Mouse (Mus musculus): ENCODE results near the gene Gm20403. TPM values are rescaled to one million over a fixed set of nuclear protein-coding genes. Genes with fewer than 3 reads are reported as not detected.

Gene Gm20403
- polyA plus RNA-seq, 1 experiment from 2014 or later: not detected

DNA sequence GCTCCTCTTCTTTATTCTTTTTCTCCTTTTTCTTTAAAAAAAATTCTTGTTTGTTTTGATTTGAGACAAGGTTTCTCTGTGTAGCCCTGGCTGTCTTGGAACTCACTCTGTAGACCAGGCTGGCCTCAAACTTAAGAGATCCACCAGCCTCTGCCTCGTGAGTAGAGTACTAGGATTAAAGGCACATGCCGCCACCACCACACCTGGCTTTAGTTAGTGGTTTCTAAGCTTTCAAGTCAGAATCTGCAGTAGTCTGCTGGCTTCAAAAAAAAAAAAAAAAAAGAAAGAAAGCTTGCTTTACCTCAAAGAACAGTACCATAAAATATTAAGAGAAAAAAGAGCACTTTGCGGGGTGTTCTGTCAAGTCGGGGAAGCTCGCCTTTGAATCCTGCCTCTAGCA is 29.1 kb upstream of the Gm20403 start:
- no peaks in the 10 kb centered on the region for H3K4me1 ChIP-seq (replicated peaks; ENCODE audit: control insufficient read depth, insufficient read depth, low read length)
- no peak for ATAC-seq
- TF ChIP-seq CTCF (IDR thresholded peaks at IDR 0.05; ENCODE audit: low read depth): no peak
- no peak overlapping the region for H3K4me3 ChIP-seq (ENCODE audit: low read depth, low read length)
- no peaks in the 10 kb centered on the region for H3K27me3 ChIP-seq (replicated peaks; ENCODE audit: control insufficient read depth, insufficient read depth, low read length)
- no peak overlapping the region for H3K4me2 ChIP-seq (replicated peaks; ENCODE audit: low read depth)
- no peak overlapping the region for H3K9ac ChIP-seq (ENCODE audit: low read depth, low read length)
- WGBS: 85% methylated on average over 5 of the region's 5 CpGs
- H3K9me3 ChIP-seq (ENCODE audit: control insufficient read depth): no peaks in the 10 kb centered on the region
- H3K36me3 ChIP-seq (ENCODE audit: control insufficient read depth, insufficient read depth): no peaks in the 10 kb centered on the region
- no peak overlapping the region for H3K27ac ChIP-seq (ENCODE audit: low read depth, low read length)

DNA sequence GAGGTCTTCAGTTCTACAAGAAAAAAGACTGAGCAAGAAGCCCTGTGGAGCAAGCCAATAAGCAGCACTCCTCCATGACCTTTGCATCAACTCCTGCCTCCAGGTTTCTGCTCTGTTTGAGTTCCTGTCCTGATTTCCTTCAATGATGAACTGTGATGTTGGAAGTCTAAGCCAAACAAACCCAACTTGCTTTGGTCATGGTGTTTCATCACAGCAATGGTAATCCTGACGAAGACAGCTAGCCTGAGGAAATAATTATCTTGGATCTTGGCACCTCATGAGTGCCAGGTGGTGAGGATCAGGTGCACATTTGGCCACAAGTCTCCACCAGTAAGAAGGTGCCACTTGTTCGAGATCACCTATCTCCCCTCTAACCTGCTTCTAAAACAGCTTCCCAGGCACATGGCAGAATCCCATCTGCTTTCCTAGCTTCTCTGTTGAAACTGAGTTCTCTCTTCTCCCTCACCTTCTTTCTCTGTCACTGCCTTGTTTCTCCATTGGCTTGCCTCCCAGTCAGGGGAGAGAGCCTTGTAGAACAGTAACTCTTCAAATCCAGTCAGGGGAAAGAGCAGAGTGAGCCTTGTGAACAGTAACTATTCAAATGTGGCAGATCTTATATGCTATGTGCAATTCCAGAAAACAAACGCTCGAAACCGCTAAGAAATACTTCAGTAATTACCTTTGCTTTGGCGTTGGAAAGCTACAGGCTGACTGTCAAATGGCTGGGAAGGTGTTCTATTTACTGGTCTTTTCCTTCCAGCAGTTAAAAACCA is 27.5 kb upstream of the Gm20403 start, which contains the start of gene Baz1a:
Baz1a (minus strand) TSS at position 723 of the 773 bp plus-strand sequence.
- H3K9me3 ChIP-seq (ENCODE audit: control insufficient read depth): no peaks in the 10 kb centered on the region
- H3K27me3 ChIP-seq (replicated peaks; ENCODE audit: control insufficient read depth, insufficient read depth, low read length): no peaks in the 10 kb centered on the region
- no peaks in the 10 kb centered on the region for H3K36me3 ChIP-seq (ENCODE audit: control insufficient read depth, insufficient read depth)
- WGBS: 83% methylated on average over 6 of the region's 6 CpGs
- H3K4me2 ChIP-seq (replicated peaks; ENCODE audit: low read depth): no peak within 1 kb of the TSS
- H3K4me3 ChIP-seq (ENCODE audit: low read depth, low read length): no peak within 1 kb of the TSS
- no peaks in the 10 kb centered on the region for H3K4me1 ChIP-seq (replicated peaks; ENCODE audit: control insufficient read depth, insufficient read depth, low read length)
- TF ChIP-seq CTCF (IDR thresholded peaks at IDR 0.05; ENCODE audit: low read depth): no peak
- H3K27ac ChIP-seq (ENCODE audit: low read depth, low read length): no peak within 1 kb of the TSS
- ATAC-seq: no peak
- no peak within 1 kb of the TSS for H3K9ac ChIP-seq (ENCODE audit: low read depth, low read length)

DNA sequence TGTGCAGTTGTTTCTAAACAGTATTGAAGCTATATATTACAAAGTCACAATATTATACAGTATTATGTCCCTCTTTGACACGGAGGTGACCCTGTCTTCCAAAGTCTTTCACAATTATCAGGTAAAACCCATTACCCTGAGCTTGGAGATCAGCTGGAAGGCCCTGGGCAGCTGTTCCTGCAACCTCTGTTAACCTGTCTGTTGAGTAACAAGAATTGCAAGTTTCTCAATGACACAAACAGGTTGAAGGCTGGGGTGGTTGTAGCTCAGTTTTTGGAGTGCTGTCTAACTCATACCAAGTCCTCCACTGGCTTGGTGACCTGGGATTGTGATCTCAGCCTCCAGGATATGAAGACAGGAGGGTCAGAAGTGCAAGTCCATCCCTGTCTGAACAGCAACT is 26.7 kb upstream of the Gm20403 start:
- ATAC-seq: no peak

DNA sequence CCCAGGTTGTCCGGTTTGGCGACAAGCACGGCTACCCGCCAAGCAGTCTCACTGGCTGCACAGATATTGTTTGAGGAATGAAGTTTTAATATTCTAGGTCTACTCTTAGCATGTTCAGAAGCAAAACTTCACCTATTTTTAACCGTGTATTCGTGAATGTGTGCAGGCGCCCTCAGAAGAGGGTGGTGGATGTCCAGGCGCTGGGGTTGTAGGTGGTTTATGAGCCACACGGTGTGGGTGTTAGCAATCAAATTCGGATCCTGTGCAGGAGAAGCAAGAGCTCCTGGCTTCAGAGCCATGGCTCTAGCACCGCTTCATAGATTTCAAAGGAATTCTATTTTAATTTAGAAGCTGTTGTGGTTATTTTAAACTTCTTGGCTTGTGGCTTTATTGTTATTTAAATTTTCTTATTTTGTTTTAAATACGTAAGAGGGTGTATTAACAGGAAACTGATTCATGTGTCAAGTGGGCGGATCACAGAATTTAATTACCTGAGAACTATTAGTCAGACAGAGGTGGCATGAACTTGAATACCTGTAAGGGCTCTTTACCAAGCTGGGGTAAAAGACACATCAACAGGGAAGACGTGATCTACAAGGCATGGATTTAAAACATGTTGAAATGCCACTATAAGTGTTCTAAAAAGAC is 21.2 kb upstream of the Gm20403 start:
- no peaks in the 10 kb centered on the region for H3K4me1 ChIP-seq (replicated peaks; ENCODE audit: control insufficient read depth, insufficient read depth, low read length)
- H3K27me3 ChIP-seq (replicated peaks; ENCODE audit: control insufficient read depth, insufficient read depth, low read length): no peaks in the 10 kb centered on the region
- H3K36me3 ChIP-seq (ENCODE audit: control insufficient read depth, insufficient read depth): no peaks in the 10 kb centered on the region
- no peak for ATAC-seq
- TF ChIP-seq CTCF (IDR thresholded peaks at IDR 0.05; ENCODE audit: low read depth): no peak
- WGBS: 88% methylated on average over 14 of the region's 14 CpGs
- no peak overlapping the region for H3K9ac ChIP-seq (ENCODE audit: low read depth, low read length)
- H3K4me2 ChIP-seq (replicated peaks; ENCODE audit: low read depth): no peak overlapping the region
- H3K9me3 ChIP-seq (ENCODE audit: control insufficient read depth): peaks cover 4% of the 10 kb centered on the region; the same call in 1 of the 2 replicates
- no peak overlapping the region for H3K4me3 ChIP-seq (ENCODE audit: low read depth, low read length)
- no peak overlapping the region for H3K27ac ChIP-seq (ENCODE audit: low read depth, low read length)

More for the DNA sequence above, 26.7 kb upstream of the Gm20403 start:
- H3K4me2 ChIP-seq (replicated peaks; ENCODE audit: low read depth): no peak overlapping the region
- no peaks in the 10 kb centered on the region for H3K27me3 ChIP-seq (replicated peaks; ENCODE audit: control insufficient read depth, insufficient read depth, low read length)
- no peak for TF ChIP-seq CTCF (IDR thresholded peaks at IDR 0.05; ENCODE audit: low read depth)
- no peak overlapping the region for H3K4me3 ChIP-seq (ENCODE audit: low read depth, low read length)
- no peak overlapping the region for H3K9ac ChIP-seq (ENCODE audit: low read depth, low read length)
- no peaks in the 10 kb centered on the region for H3K9me3 ChIP-seq (ENCODE audit: control insufficient read depth)
- WGBS: 87% methylated on average over 1 of the region's 1 CpGs
- H3K4me1 ChIP-seq (replicated peaks; ENCODE audit: control insufficient read depth, insufficient read depth, low read length): no peaks in the 10 kb centered on the region
- no peaks in the 10 kb centered on the region for H3K36me3 ChIP-seq (ENCODE audit: control insufficient read depth, insufficient read depth)
- H3K27ac ChIP-seq (ENCODE audit: low read depth, low read length): no peak overlapping the region

DNA sequence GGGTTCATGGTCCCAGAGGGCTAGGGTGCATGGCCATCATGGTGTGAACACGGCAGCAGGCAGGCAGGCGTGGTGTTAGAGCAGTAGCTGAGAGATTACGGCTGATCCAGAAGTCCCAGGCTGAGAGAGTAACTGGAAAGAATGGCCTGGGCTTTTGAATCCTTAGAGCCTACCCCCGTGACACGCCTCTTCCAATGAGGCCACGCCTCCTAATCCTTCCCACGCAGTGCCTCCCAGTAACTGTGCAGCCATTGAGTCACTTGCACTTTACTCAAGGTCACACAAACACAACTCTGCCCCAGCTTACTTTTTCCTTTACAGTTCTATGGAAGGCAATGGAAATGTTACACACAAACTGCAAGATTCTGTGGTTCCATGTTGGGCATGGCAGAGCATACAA is 19.7 kb upstream of the Gm20403 start:
- Histone ChIP-seq H3K27ac (ENCODE audit: low read depth, low read length) (no peak overlapping the region), H3K27me3 (replicated peaks; ENCODE audit: control insufficient read depth, insufficient read depth, low read length) (no peaks in the 10 kb centered on the region), H3K36me3 (ENCODE audit: control insufficient read depth, insufficient read depth) (no peaks in the 10 kb centered on the region), H3K9ac (ENCODE audit: low read depth, low read length) (no peak overlapping the region), H3K9me3 (ENCODE audit: control insufficient read depth) (peaks cover 4% of the 10 kb centered on the region; the same call in 1 of the 2 replicates), H3K4me2 (replicated peaks; ENCODE audit: low read depth) (no peak overlapping the region), H3K4me1 (replicated peaks; ENCODE audit: control insufficient read depth, insufficient read depth, low read length) (no peaks in the 10 kb centered on the region), H3K4me3 (ENCODE audit: low read depth, low read length) (no peak overlapping the region)
- ATAC-seq: no peak
- TF ChIP-seq CTCF (IDR thresholded peaks at IDR 0.05; ENCODE audit: low read depth): no peak
- WGBS: 90% methylated on average over 7 of the region's 7 CpGs

DNA sequence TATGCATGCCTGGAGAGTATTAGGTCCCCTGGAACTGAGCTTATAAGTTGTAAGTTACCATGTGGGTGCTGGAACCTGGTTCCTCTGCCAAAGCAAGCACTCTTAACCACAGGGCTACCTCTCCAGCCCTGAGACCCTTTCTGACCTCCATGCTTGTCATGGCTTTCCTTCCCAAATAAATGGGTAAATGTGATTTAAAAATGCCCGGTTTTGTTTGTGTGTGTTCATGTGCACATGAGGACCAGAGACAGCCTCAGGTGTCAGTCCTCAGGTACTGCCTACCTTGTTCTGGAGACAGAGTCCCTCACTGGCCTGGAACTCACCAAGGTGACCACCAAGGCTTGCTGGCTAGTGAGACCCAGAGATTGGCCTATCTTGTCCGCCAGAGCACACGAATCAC is 18.1 kb upstream of the Gm20403 start:
- 93% methylated on average over 3 of the region's 3 CpGs for whole genome bisulfite sequencing

More for the DNA sequence above, 18.1 kb upstream of the Gm20403 start:
- Histone ChIP-seq H3K9ac (ENCODE audit: low read depth, low read length) (no peak overlapping the region), H3K36me3 (ENCODE audit: control insufficient read depth, insufficient read depth) (no peaks in the 10 kb centered on the region), H3K4me3 (ENCODE audit: low read depth, low read length) (no peak overlapping the region), H3K4me2 (replicated peaks; ENCODE audit: low read depth) (no peak overlapping the region), H3K27ac (ENCODE audit: low read depth, low read length) (no peak overlapping the region), H3K27me3 (replicated peaks; ENCODE audit: control insufficient read depth, insufficient read depth, low read length) (no peaks in the 10 kb centered on the region), H3K9me3 (ENCODE audit: control insufficient read depth) (peaks cover 4% of the 10 kb centered on the region; the same call in 1 of the 2 replicates), H3K4me1 (replicated peaks; ENCODE audit: control insufficient read depth, insufficient read depth, low read length) (peaks cover under 1% of the 10 kb centered on the region; the same call in 1 of the 2 replicates)
- TF ChIP-seq CTCF (IDR thresholded peaks at IDR 0.05; ENCODE audit: low read depth): no peak
- ATAC-seq: no peak

All from intestine, postnatal 0 days (tissue).